Comparison of ENCODE assay signal across 19 mouse cellular contexts in genomic region chr7:133101070-133101469, GRCm38 (mm10). TPM values are rescaled to one million over a fixed set of nuclear protein-coding genes. Genes with fewer than 3 reads are reported as not detected.
"Had no signal": no experiment of that assay in that cellular context is flagged by ENCODE, and none has a peak within 500 bp of the region (broad histone marks: within the 10 kb centered on the region; RNA-seq: fewer than 3 reads in every experiment).

No protein-coding gene starts in this region.

- ATAC-seq: liver, postnatal 0 days; midbrain, embryonic 15.5 days had no signal

- H3K27ac ChIP-seq: layer of hippocampus, adult 2 months; limb, embryonic 12.5 days; liver, embryonic 13.5 days; lung, embryonic 15.5 days; macrophage; midbrain, embryonic 15.5 days; neural tube, embryonic 13.5 days had no signal

- H3K9me3 ChIP-seq: limb, embryonic 12.5 days; liver, embryonic 13.5 days; lung, embryonic 15.5 days; megakaryocyte, embryonic 14.5 days; midbrain, embryonic 15.5 days; neural tube, embryonic 13.5 days had no signal

- H3K36me3 ChIP-seq: lung, embryonic 15.5 days; midbrain, embryonic 15.5 days; neural tube, embryonic 13.5 days had no signal

- H3K27me3 ChIP-seq: limb, embryonic 12.5 days; liver, embryonic 13.5 days; lung, embryonic 15.5 days; megakaryocyte, embryonic 14.5 days; midbrain, embryonic 15.5 days; neural tube, embryonic 13.5 days had no signal

- H3K4me3 ChIP-seq: layer of hippocampus, adult 2 months; limb, embryonic 12.5 days; liver, embryonic 13.5 days; lung, embryonic 15.5 days; megakaryocyte, embryonic 14.5 days; midbrain, embryonic 15.5 days; neural tube, embryonic 13.5 days had no signal

- DNase-seq: kidney, postnatal 10 days; kidney, postnatal 4 days; liver; liver, embryonic 13.5 days; liver, postnatal 0 days; lung, postnatal 14 days; right cerebral cortex, adult 18-20 months; right cerebral cortex, postnatal 25 days; thymus, adult 18-20 months; thymus, postnatal 14 days had no signal

- H3K4me2 ChIP-seq: limb, embryonic 12.5 days; liver, embryonic 13.5 days; lung, embryonic 15.5 days; midbrain, embryonic 11.5 days; midbrain, embryonic 15.5 days; neural tube, embryonic 13.5 days had no signal

- H3K9ac ChIP-seq: limb, embryonic 12.5 days; liver, embryonic 13.5 days; liver, postnatal 0 days; lung, embryonic 15.5 days; midbrain, embryonic 15.5 days; neural tube, embryonic 13.5 days had no signal

RNA-seq across cellular contexts. Expression of gene Fgfr2, which starts 22.1 kb away (rescaled TPM):
- total RNA-seq: monocyte, adult 5-6 weeks had no signal
- polyA plus RNA-seq: macrophage had no signal
